Mouse (Mus musculus) left cerebral cortex, adult 18-20 months (tissue): ENCODE data around the gene Nup214. TPM values are rescaled to one million over a fixed set of nuclear protein-coding genes. Genes with fewer than 3 reads are reported as not detected.
A peak's percentile ranks its signal among the peaks of the same experiment; 100 is the strongest.

ENCODE experiments used
- DNase-seq, 2 experiments: peaks; one replicate each; pipeline ENCODE4 v3.0.0; 2021 to 2022; ENCODE audit warnings: low spot score in 2 of 2, mixed read lengths in 1 of 2
- total RNA-seq, 2 experiments: library from RNA; stranded (reverse); gene quantifications; 2 replicates each; pipeline ENCODE4 v1.2.3; 2021

The Nup214 gene
- total RNA-seq, 2 experiments from 2014 or later: 54.4 to 56.3 TPM

DNA sequence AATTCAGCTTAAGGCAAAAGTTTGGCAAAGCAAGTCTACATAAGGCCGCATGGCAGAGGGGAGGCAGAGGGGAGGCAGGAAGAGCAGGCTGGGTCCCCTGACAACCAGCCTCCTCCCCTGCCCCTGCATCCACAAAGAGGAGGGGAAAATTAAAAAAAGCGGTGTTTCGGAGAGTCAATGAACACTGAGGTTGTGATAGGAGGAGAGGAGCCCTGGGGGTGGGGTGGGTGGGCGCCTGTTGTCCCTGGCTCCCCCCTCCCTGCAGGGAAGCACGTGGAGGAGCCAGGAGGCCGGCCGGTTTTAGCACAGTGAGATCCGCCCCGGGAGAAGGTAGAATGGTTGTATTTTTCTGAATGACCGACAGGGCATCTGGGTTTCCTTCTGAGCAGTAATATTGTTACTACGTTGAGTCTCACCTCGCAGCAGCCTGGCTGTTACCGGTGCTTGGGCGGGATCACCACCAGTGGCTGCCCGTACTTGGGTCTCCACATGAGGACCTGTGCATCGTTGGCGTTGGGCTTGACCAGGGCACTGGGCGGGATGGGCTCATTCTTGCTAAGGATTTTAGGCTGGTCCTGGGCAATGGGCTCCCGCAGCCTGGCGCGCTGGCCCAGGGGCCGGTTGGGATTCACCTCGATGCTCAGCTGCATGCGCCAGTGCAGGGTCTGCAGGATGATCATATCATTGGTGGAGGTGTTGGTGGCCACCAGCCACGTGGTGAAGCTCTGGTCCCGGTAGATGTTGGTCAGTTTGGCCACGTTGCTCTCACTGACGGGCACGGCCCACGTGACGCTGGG lies 94.8 kb downstream of the Nup214 start:
- DNase-seq: no peak

DNA sequence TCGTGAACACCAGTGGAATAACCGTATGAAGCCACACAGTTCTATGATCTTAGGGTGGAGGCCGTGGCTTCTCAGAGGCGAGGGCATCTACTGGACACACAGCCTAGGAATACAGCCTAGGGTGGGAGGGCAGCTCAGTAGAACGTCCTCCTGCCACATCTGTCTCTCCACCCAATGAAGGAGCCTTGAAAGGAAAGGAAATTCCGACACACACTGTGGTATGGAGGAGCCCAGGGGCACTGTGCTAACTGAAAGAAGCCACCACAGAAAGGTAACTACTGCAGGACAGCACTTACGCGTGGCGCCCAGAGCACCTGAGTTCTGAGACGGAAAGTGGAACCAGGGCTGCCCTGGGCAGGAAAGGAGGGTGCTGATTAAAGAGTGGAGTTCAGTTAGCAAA lies 96.5 kb downstream of the Nup214 start:
- no peak for DNase-seq

DNA sequence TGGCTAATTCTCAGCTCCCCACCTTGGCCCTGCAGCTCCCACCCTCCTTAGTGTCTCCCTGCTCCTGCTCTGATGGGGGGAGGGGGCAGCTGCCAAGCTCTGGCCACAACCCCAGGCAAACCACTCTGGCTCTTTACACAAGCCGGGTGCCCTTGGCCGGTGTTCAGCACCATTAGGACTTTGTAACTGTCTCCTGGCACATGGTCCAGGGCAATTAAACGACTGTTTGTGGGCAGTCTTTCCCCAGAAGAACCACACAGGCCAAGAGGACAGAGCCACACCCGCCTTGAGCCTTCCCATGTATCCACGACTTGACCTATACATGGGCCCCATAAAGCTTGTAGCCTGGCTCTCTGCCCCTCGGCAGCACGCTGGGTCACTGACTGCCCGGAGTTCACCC lies 100.2 kb downstream of the Nup214 start:
- no peak for DNase-seq

DNA sequence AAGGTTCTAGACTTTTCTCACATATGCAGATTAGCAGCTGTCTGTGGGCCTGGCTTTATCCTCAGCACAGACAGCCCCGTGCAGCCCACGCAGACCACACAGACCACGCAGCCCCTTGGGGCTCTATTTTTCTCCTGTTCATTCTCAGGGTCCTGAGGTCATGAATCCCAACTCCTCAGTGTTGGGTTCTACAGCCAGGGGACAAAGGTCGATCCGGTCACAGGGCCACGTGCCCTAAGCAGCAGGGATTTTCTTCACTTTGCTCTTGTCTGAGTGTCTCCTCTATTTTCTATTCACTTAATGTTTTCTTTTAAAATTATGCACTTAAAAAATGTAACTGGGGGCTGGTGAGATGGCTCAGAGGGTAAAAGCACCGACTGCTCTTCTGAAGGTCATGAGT lies 101.1 kb downstream of the Nup214 start:
- no peak for DNase-seq

DNA sequence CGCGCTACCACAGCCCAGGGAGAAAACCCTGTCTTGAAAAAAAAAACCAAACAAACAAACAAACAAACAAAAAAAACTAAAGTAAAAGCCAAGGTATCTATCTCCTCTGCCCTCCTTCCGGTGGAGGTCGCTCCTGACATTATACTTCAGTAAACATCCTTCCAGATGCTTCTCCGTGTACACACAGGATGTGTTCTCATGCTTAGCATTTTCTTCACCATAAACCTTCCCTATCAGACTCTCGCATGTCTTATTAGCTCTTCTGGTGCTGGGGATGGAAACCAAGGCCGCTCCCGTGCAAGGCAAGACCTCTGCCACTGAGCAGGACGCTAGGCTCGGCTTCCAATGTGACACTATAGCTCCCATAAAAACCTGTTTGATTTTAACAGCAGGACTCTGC lies 103.5 kb downstream of the Nup214 start:
- no peak for DNase-seq

DNA sequence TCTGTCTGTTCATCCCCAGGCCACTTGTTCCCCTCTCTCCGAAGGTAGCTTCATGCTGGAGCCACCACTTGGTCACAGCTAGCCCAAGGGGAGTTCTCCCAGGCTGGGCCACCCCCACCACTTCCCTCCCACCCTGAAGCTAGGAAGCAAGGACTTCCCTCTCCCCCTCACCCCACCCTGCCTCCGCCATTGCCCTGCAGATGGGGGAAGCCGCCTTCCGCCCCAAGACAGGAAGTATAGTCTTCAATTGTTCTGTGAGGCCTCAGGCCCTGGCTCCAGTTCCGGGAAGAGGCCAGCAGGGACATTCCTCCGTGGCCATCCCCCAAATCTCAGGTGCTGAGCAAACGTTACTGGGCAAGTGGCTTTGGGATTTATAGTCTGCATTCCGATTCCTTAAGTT lies 104.3 kb downstream of the Nup214 start:
- no peak for DNase-seq

DNA sequence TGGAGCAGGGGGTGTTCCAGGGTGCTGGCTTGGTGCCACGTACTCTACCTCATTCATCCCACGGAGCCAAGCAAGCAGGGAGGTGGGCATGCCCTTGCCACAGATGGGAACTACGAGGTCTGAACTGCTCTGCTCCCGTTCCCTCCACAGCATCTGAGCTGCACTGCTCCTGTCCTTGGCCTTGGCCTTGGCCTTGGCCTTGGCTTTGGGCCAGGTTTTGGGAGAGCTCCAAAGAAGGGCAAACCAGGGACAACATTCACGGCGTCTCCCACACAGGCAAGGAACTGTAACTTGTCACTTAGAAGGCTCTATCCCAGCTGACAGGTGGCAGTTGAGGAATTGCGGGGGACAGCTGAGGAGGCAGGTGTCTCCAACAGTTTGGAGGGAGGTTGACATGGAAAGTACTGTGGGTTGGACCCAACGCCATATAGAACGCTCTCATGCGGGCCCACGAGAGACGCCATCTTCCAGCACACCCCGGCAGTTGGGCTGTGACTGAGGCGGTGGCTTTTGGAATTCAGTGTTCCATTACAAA lies 105.0 kb downstream of the Nup214 start:
- no peak for DNase-seq

DNA sequence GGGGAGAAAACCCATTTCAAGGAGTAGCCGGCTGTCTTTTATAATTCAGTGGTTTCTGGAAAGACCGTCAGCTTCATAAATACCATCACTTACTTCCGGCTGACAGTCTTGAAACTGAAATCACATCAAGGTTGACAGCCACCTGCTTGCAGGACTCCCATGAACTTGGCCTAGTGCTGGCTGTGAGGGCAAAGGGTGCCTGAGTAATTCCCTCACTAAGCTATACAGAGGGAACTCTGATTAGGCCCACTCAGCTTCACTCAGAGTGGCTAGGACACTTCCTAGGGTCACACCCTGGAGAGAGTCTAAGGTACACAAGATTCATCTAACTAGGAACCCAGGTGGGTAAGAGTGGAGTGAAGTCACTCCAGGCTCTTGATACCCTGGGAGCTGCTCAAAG lies 106.4 kb downstream of the Nup214 start:
- no peak for DNase-seq

DNA sequence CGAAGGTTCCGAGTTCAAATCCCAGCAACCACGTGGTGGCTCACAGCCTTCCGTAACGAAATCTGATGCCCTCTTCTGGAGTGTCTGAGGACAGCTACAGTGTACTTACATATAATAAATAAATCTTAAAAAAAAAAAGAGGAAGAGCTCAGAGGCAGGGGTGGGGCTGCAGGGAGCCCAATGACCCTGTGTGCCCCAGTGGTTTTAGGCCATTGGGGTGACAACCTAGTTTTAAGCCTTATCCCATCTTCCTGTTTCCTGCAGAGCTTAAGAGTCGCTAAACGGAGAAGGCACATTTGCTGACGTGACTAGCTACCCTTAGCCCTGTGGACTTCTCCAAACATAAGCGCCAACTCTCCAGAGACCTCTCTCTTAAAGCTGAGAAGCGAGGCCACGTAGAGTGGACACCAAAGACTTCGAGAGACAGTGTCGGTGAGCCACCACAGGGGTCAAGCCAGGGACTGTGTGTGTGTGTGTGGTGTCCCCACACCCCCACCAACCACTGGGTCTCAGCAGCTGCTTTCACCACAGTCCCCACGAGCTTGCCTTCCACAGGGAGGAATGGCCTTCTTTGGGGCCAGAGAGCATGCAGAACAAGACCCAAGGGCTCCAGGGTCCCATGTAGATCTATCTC lies 107.2 kb downstream of the Nup214 start:
- no peak for DNase-seq

DNA sequence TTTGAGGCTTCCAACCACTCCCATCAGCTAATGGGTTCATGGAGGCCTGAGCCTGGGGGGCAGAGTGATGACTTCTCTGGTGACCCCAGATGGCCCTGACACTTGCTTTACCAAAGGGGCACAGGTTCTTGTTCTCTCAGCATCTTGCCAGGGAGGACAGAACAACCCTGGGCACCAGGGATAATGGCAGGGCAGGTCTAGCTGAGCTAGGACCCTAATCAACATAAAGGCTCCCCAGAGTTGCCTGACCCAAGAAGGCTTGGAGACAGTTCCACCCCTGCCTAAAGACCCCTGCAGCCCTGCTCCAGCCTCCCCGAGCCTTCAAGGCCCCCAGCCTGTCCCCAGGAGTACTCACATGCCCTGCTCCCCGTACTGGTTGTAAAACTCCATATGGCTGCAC lies 108.0 kb downstream of the Nup214 start:
- no peak for DNase-seq

DNA sequence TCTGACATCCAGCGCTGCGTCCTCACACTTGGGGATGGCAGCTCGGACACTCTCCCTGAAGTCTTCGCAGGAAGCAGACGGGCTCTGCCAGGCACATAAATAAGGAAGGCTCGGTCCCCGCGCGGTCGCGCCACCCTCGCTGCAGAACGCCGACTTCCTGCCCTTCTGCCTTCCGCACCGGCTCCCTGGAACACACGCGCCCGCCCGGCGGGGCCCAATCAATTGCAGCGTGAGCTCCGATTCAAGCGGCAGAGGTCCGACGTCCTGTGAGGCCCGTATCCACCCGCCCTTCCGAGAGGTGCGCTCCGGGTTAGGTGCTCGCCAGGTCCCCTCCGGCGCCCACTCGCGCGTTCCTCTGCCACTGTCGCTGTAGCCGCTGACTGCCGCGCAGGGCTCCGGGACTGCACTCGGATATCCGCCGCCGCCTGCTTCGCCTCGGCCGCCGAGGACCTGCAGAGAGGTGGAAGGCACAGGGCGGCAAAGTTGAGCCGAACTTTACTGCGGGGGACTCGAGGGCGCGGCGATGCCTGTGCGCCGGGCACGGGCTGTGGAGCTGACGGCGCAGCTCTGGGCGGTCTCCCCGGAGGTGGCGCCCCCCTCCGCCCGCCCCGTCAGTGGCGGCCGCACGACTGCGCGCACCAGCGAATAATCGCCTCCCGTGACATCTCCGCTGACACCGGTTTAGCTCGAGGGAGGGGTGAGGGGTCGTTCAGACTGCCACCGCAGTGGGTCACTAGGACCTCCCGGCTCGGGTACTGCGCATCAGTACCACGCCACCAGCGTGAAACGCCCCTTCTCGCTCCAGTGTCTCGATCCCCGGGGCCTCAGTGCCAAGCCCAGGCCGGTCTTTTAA lies 109.1 kb downstream of the Nup214 start:
- peak; percentile 37 to 47 for DNase-seq

DNA sequence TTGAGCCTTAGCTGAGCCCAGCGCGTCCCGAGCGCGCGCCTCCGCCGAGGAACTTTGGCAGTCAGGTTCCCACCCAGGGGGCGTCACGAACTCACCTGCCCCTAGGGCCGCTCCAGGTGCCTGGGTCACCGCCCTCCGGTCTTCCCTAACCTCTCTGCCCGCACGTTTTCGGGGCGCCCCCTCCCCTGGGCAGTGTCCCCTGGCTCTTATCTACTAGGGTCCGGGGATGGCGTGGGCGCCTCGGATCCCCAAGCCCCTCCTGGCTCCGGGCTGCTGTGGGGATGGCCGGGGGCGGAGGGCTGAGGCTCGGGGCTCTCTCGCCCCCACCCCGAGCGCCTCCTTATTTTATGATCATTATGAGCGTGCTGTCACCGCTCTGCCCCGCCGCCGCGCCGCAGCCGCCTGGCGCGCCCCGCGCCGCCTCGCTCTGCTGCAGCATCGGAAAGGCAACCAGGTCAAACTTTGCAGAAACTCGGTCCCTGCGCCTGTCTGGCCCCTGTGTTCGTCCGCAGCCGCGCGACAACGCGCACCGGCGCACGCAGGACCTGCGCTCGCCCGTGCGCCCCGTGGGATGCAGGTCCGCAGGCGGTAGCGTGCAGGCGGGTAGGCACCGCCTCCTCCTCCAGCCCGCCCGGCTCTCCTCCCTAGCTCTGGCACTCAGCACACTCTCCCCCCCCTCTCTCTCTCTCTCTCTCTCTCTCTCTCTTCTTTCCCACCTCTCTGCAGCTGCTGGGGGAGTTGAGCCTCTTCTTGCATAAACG lies 110.1 kb downstream of the Nup214 start, which contains the start of gene Fam78a:
Gene Fam78a, minus strand, starts transcription at position 747 of the 761 bp plus-strand sequence.
- DNase-seq: peak; percentile 34 to 59

DNA sequence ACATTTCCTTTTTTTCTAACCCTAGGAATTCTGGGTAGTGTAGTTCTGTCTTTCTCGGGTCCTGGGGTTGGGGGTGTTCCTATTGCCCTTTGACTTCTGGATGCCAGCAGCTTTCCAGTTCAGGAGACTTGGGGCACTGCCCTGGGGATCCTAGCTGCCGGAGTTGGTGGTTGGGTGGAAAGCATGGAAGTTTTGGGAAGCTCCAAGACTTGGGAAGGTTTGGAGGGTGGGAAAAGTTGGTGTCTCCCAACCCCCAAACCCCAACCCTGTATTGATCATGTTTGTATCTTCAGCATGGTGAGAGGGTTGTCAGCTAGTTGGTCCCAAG lies 110.6 kb downstream of the Nup214 start:
- no peak for DNase-seq

DNA sequence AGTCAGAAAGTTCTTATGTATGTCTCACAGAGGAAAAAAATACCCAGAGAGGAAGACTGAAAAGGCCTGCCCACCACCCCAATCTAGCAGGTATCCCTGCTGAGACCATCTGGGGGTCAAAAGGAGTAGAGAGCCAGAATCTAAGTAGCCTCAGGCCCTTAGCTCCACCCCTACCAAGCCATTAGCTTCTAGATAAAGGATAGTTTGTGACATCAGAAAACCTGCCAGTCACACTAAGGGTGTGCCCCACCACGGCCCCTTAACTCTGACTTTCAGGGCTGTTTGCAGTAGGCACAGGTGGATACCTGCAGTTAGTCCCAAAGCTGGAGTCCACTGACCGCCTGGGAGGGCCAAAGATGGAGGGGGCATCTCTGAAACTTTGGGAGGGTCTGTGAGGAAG lies 111.0 kb downstream of the Nup214 start:
- DNase-seq: no peak

DNA sequence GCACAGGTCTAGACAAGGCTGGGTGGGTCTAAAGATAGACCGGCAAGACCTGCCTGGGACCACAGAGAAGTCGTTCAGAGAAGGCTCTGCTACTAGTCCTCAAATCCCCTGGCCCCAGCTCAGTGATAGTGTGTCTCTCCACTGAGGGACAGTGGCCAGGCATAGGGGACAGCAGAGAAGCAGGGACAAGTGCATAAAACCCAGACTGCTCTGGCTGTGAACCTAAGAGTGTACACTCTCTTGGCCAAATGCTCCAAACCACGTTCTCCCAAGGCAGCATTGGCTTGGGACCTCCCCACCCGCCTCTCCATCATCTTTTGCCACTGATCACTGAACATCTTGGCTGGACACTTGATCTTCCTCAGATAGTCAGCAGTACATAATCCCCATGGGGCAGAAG lies 113.4 kb downstream of the Nup214 start:
- no peak for DNase-seq

DNA sequence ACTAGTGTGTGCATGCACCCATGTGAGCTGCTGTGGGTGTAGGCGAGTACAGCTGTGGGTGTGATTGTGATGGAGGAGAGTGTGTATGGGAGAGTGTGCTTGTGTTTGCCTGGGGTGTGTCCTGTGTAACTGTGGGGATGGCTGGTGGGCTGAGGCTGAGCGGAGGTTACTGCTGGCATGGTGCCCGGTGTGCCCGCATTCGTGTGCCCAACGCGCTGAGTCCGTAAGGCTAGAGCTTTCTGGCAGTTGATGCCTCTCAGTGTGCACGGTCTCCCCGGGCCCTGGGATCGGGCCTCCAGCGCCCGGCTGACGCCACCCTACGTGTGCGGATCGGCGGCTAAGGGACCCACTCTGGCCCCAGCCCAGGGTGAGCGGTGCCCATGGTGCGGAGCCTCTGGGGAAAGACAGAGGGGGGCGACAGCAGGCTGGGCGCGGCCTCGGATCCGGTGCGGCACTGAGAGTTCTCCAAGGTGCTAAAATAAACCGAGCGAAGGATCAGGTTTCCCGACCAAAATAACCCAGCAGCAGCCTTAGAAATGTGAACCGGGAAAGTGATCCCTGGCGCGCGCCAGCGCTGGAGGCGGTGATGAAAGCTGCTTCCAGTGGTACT lies 114.2 kb downstream of the Nup214 start:
- DNase-seq: peak; percentile 67 to 80

DNA sequence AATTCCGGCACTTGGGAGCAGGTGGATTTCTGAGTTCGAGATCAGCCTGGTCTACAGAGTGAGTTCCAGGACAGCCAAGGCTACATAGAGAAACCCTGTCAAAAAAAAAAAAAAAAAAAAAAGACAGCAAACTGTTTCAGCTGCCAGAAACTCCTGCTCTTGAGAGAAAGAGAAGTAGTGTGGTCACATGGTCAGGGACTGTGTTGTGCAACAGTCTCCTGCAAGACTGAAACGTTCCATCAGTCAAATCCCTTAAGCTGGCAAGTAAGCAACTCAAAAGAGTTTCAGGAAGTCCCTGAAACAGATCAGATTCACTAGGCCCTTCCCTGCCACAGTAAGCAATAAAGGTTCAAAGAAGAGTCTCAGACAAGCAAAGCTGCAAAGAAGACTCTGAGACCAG lies 115.4 kb downstream of the Nup214 start:
- no peak for DNase-seq

DNA sequence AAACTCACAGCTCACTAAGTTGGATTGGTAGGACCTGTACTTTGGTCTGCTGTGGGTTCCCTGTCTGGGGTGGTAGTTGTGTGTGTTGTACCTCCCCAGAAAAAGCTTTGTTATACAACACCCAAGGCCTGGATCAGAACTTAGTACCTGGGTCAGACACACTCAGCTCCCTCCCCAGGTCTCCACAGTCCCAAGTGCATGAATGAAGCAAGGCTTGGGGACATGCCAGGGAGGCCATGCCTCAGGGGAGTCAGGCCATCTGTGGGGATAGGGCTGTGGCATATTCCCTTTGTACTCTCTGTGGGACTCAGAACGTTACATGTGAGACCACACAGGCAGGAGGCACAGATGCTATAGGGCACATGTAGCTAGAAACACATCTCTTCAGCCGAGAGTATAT lies 115.9 kb downstream of the Nup214 start:
- DNase-seq: no peak

DNA sequence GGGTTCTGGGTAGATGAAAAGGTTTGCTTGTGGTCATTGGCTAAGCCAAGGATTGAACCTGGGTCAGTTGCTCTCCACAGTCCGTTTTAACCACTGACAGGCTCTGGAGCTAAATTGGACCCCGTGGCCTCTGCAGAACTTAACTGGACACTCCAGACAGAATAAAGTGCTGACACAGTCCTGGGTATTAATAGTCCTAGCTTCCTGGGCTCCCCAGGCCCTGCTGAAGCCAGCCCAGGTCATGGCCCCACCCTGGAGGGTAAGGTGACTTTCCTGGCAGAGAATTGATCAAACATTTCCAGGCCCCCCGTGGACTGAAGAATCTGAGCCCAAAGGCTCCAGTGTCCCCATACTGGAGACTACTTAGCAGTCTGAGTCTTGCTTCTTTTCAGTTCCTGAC lies 117.7 kb downstream of the Nup214 start:
- DNase-seq: no peak

DNA sequence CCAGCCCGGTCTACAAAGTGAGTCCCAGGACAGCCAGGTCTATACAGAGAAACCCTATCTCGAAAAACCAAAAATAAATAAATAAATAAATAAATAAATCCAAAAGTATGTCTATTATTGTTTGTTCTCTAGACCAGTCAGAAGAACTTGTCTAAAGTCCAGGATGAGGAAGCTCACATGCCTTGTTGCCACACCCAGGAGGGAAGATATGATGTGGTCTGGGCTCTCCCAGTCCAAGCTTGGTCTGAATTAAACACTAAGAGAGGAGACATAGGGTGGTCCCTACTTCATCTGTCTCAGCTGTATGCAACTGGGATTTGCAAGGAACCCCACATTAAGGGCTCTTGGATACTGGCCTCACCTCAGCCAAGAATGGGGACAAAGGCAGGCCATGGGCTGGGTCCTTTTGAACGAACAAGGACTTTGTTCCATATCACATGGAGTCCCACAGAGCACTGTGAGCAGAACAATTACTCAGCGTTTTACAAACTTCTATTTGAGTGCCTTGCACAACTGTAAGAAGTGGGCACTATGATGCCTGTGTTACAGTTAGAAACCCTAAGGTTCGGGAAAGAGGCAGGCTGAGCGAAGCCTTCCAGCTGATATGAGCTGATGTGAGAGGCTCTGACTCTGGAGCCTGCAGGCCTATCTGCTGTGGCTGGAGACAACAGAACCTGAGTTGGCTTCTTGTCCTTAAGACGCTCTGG lies 119.9 kb downstream of the Nup214 start:
- no peak for DNase-seq
